Mouse (Mus musculus) c-Kit-negative CD71-positive TER-119-positive erythroid progenitor cells, embryonic 14.5 days (primary cell): Measurements from ENCODE around the gene Hdhd3.
"Not testable (repeated sequence)": the region's sequence is repeated elsewhere in the genome, so short reads cannot be mapped to it uniquely, and the experiment has no call there.

Experiments
- DNase-seq: peaks from one replicate; pipeline ENCODE4 v3.0.0-alpha.2; 2013; ENCODE audit warnings: low read depth, low spot score

The Hdhd3 gene

GRCm38 (mm10) chr4:62513998-62514506, 10.8 kb upstream of the Hdhd3 start:
- DNase-seq, result no peak

GRCm38 (mm10) chr4:62509946-62510345, 6.7 kb upstream of the Hdhd3 start:
- no peak for DNase-seq

GRCm38 (mm10) chr4:62508839-62509238, 5.6 kb upstream of the Hdhd3 start:
- DNase-seq, result no peak

- DNase-seq, result peak; percentile 61
Observed at GRCm38 (mm10) chr4:62506798-62507197, 3.5 kb upstream of the Hdhd3 start.

GRCm38 (mm10) chr4:62505991-62506390, 2.7 kb upstream of the Hdhd3 start:
- DNase-seq, result no peak

- no peak for DNase-seq
Observed at GRCm38 (mm10) chr4:62502969-62503368, 298 bp downstream of the Hdhd3 start.

GRCm38 (mm10) chr4:62501964-62502732, 1.1 kb downstream of the Hdhd3 start:
- peak; percentile 87 for DNase-seq

GRCm38 (mm10) chr4:62501534-62501933, 1.7 kb downstream of the Hdhd3 start:
- no peak for DNase-seq

- no peak for DNase-seq
Observed at GRCm38 (mm10) chr4:62500799-62501198, 2.5 kb downstream of the Hdhd3 start.

- no peak for DNase-seq
Observed at GRCm38 (mm10) chr4:62496815-62497214, 6.5 kb downstream of the Hdhd3 start.

GRCm38 (mm10) chr4:62495946-62496345, 7.3 kb downstream of the Hdhd3 start:
- DNase-seq, result no peak

- DNase-seq, result no peak
Observed at GRCm38 (mm10) chr4:62494230-62494629, 9.0 kb downstream of the Hdhd3 start.

- DNase-seq, result no peak
Observed at GRCm38 (mm10) chr4:62492682-62493081, 10.6 kb downstream of the Hdhd3 start.

- no peak for DNase-seq
Observed at GRCm38 (mm10) chr4:62487914-62488313, 15.4 kb downstream of the Hdhd3 start.

GRCm38 (mm10) chr4:62487172-62487571, 16.1 kb downstream of the Hdhd3 start:
- no peak for DNase-seq

GRCm38 (mm10) chr4:62486162-62486696, 17.0 kb downstream of the Hdhd3 start:
- no peak for DNase-seq

GRCm38 (mm10) chr4:62485450-62486161, 17.7 kb downstream of the Hdhd3 start:
- no peak for DNase-seq

GRCm38 (mm10) chr4:62484928-62485327, 18.3 kb downstream of the Hdhd3 start:
- DNase-seq, result no peak

- DNase-seq, result no peak
Observed at GRCm38 (mm10) chr4:62480709-62481605, 22.3 kb downstream of the Hdhd3 start.

- DNase-seq, result no peak
Observed at GRCm38 (mm10) chr4:62479937-62480708, 23.1 kb downstream of the Hdhd3 start, which contains the start of gene Bspry. Gene Bspry, plus strand, starts transcription at chr4:62480053.

- DNase-seq, result not testable (repeated sequence)
Observed at GRCm38 (mm10) chr4:62479593-62479936, 23.7 kb downstream of the Hdhd3 start.
